Mouse (Mus musculus): ENCODE measurements around the gene Mapk9. TPM values are rescaled to one million over a fixed set of nuclear protein-coding genes. Genes with fewer than 3 reads are reported as not detected.

Gene Mapk9
- polyA plus RNA-seq, 1 experiment from 2014 or later = 38.2 TPM

DNA sequence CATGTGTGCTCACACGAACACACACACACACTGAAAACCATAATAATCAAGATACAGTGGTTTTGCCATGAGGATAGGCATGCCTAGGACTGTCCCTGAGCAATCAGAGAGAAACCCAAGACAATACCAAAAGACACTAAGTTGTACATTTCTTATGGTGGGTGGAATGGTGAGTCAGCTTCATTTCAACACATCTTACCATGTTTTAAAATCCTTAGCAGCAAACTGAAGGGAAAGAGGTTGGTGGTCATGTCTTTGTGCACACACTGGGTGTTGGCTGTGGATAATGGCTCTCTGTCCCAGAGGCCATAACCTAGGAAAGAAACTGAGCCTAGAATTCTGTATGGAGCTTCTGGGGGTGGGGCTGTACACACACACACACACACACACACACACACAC is 87.3 kb downstream of the Mapk9 start:
- Histone ChIP-seq H3K9ac (no peak overlapping the region), H3K36me3 (no peaks in the 10 kb centered on the region), H3K4me3 (no peak overlapping the region), H3K4me2 (replicated peaks) (no peak overlapping the region), H3K27me3 (no peaks in the 10 kb centered on the region), H3K9me3 (no peaks in the 10 kb centered on the region), H3K4me1 (peaks cover 6% of the 10 kb centered on the region), H3K27ac (no peak overlapping the region)
- 88% methylated on average over 1 of the region's 1 CpGs for WGBS
- no peak for ATAC-seq (ENCODE audit: low FRiP score, low read depth)

DNA sequence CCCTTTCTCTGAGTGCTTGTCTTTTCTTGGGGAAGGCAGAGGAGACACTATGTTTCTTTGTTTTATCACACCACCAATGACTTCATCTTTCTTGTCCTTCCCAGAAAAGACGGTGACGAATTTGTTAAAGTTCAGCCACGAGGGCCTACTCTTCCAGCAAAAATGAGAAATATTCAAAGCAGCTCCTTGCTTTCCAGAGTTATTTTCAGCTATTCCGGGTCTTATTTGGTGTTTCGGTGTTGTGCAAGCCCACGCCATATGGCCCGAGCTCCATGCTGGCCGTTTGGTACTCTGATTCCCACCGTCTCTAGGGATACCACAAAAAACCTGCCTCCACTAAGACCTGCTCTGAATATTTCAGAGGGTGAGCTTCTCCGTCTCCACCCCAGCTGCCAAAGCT is 87.8 kb downstream of the Mapk9 start:
- H3K4me3 ChIP-seq = no peak overlapping the region
- H3K27ac ChIP-seq = no peak overlapping the region
- 61% methylated on average over 10 of the region's 10 CpGs for WGBS
- H3K4me1 ChIP-seq = peaks cover 6% of the 10 kb centered on the region
- H3K36me3 ChIP-seq = no peaks in the 10 kb centered on the region
- ATAC-seq (ENCODE audit: low FRiP score, low read depth) = no peak
- H3K9ac ChIP-seq = no peak overlapping the region
- H3K27me3 ChIP-seq = no peaks in the 10 kb centered on the region
- no peaks in the 10 kb centered on the region for H3K9me3 ChIP-seq
- no peak overlapping the region for H3K4me2 ChIP-seq (replicated peaks)

Small RNA genes within 50 kb of the gene (microRNA-seq; reads per million reads assigned to microRNA genes)
- gene Gm23492 = not detected

Other genes with a start within 250 kb of the Mapk9 start
- 4.2 and 4.3 TPM in 2 replicates for gene Flt4, start 237.5 kb upstream of the Mapk9 start, polyA plus RNA-seq (2015; fragmentation: Nextera tagmentation; extraction: Ambion mirVana)
- gene Scgb3a1, start 183.1 kb upstream of the Mapk9 start, polyA plus RNA-seq (2015; fragmentation: Nextera tagmentation; extraction: Ambion mirVana) = not detected in 2 replicates
- gene Cnot6, start 134.0 kb upstream of the Mapk9 start, polyA plus RNA-seq (2015; fragmentation: Nextera tagmentation; extraction: Ambion mirVana) = 62.0 and 64.8 TPM in 2 replicates
- gene Gfpt2, start 52.6 kb upstream of the Mapk9 start, polyA plus RNA-seq (2015; fragmentation: Nextera tagmentation; extraction: Ambion mirVana) = 37.2 and 39.3 TPM in 2 replicates
- 0.27 and 0.31 TPM in 2 replicates for gene Rasgef1c, start 55.1 kb downstream of the Mapk9 start, polyA plus RNA-seq (2015; fragmentation: Nextera tagmentation; extraction: Ambion mirVana)
- 85.6 and 88.8 TPM in 2 replicates for gene Rnf130, start 178.6 kb downstream of the Mapk9 start, polyA plus RNA-seq (2015; fragmentation: Nextera tagmentation; extraction: Ambion mirVana)